Mouse (Mus musculus) telencephalon, adult 2 months (tissue): ENCODE results near the gene Zfp286.

Source experiments
- DNase-seq: peaks from one replicate; pipeline ENCODE4 v3.0.0-alpha.2; 2011; ENCODE audit warnings: low read depth, low spot score

The Zfp286 gene

GRCm38 (mm10) chr11:62706141-62706540 is 83.1 kb downstream of the Zfp286 start:
- no peak for DNase-seq
